Comparison of ENCODE assay signal across 22 mouse cellular contexts in genomic region chr8:50521346-50521745, GRCm38 (mm10).
DNase-seq lines count a peak whose midpoint lies in the region; ATAC-seq and TF ChIP-seq lines count a peak whose summit lies in the region.
"Had no signal": no experiment of that assay in that cellular context is flagged by ENCODE, and none has a peak within 500 bp of the region (broad histone marks: within the 10 kb centered on the region; RNA-seq: fewer than 3 reads in every experiment).

No protein-coding gene starts in this region.

- no peaks in the 10 kb centered on the region for H3K27me3 ChIP-seq in forebrain, embryonic 12.5 days
- no peaks in the 10 kb centered on the region for H3K27me3 ChIP-seq in forebrain, embryonic 15.5 days
- H3K27me3 ChIP-seq in midbrain, embryonic 14.5 days (ENCODE audit: control insufficient read depth, insufficient read depth, low read length), result no peaks in the 10 kb centered on the region
- H3K27me3 ChIP-seq in midbrain, embryonic 15.5 days (replicated peaks), result no peaks in the 10 kb centered on the region
- H3K27me3 ChIP-seq: heart, embryonic 12.5 days; heart, embryonic 15.5 days; hindbrain, embryonic 13.5 days; intestine, embryonic 15.5 days had no signal

- H3K27ac ChIP-seq in forebrain, embryonic 12.5 days, result no peak overlapping the region
- H3K27ac ChIP-seq in forebrain, embryonic 15.5 days (replicated peaks), result no peak overlapping the region
- H3K27ac ChIP-seq in midbrain, embryonic 14.5 days (replicated peaks; ENCODE audit: low read depth, low read length), result no peak overlapping the region
- H3K27ac ChIP-seq in midbrain, embryonic 15.5 days, result no peak overlapping the region
- H3K27ac ChIP-seq: heart, embryonic 15.5 days; hindbrain, embryonic 10.5 days; hindbrain, embryonic 13.5 days; intestine, embryonic 15.5 days had no signal

- no peak for TF ChIP-seq POLR2A in brain, embryonic 14.5 days (IDR thresholded peaks at IDR 0.05; ENCODE audit: borderline replicate concordance, extremely low read depth, insufficient read depth, insufficient read length, poor library complexity, severe bottlenecking)

- no peak for TF ChIP-seq CTCF in brain, embryonic 14.5 days (IDR thresholded peaks at IDR 0.05; ENCODE audit: borderline replicate concordance, extremely low read depth, insufficient read depth, insufficient read length)

- H3K4me2 ChIP-seq in forebrain, embryonic 12.5 days, result no peak overlapping the region
- no peak overlapping the region for H3K4me2 ChIP-seq in forebrain, embryonic 15.5 days (replicated peaks)
- H3K4me2 ChIP-seq in midbrain, embryonic 14.5 days (ENCODE audit: low read length), result no peak overlapping the region
- H3K4me2 ChIP-seq in midbrain, embryonic 15.5 days, result no peak overlapping the region
- H3K4me2 ChIP-seq: heart, embryonic 12.5 days; heart, embryonic 15.5 days; hindbrain, embryonic 13.5 days; intestine, embryonic 15.5 days had no signal

- peak; percentile 26 for DNase-seq in midbrain, embryonic 14.5 days
- peak; percentile 11 for DNase-seq in brain, adult 2 months (ENCODE audit: low read depth, low spot score)
- peak; percentile 57 for DNase-seq in brain, embryonic 14.5 days (ENCODE audit: low read depth)
- DNase-seq: adrenal gland, adult 2 months; adrenal gland, postnatal 14 days; cerebellum, adult 18-20 months; cerebellum, adult 9-11 months; cerebellum, postnatal 25 days; gastrocnemius, postnatal 25 days; heart, adult 18-20 months; heart, postnatal 10 days; heart, postnatal 36 days; kidney, adult 11 months had no signal

- 0 out of 2 replicates have a peak, but pooled peaks have one; percentile 33 for ATAC-seq in forebrain, embryonic 12.5 days (ENCODE audit: low FRiP score)
- no peak; the same call in 1 of the 2 replicates for ATAC-seq in forebrain, embryonic 15.5 days (replicated peaks)
- ATAC-seq in midbrain, embryonic 14.5 days (ENCODE audit: low FRiP score, low TSS enrichment), result no peak
- no peak; the same call in 1 of the 2 replicates for ATAC-seq in midbrain, embryonic 15.5 days (replicated peaks)
- ATAC-seq: CD4-positive, CD25-positive, alpha-beta regulatory T cell, adult 4 months; intestine, embryonic 15.5 days had no signal

- H3K9ac ChIP-seq in forebrain, embryonic 12.5 days, result no peak overlapping the region
- no peak overlapping the region for H3K9ac ChIP-seq in forebrain, embryonic 15.5 days (replicated peaks)
- H3K9ac ChIP-seq in midbrain, embryonic 14.5 days (replicated peaks; ENCODE audit: low read length), result no peak overlapping the region
- H3K9ac ChIP-seq in midbrain, embryonic 15.5 days, result no peak overlapping the region
- H3K9ac ChIP-seq: heart, embryonic 12.5 days; heart, embryonic 15.5 days; hindbrain, embryonic 13.5 days; intestine, embryonic 15.5 days had no signal

- WGBS in forebrain, embryonic 12.5 days, result 68% methylated on average over 5 of the region's 5 CpGs
- WGBS in forebrain, embryonic 15.5 days, result 66% methylated on average over 5 of the region's 5 CpGs
- 51% methylated on average over 5 of the region's 5 CpGs for WGBS in midbrain, embryonic 14.5 days
- WGBS in midbrain, embryonic 15.5 days, result 46% methylated on average over 5 of the region's 5 CpGs

- no peaks in the 10 kb centered on the region for H3K36me3 ChIP-seq in forebrain, embryonic 12.5 days (replicated peaks)
- H3K36me3 ChIP-seq in forebrain, embryonic 15.5 days, result no peaks in the 10 kb centered on the region
- no peaks in the 10 kb centered on the region for H3K36me3 ChIP-seq in midbrain, embryonic 14.5 days (ENCODE audit: control insufficient read depth, insufficient read depth, low read length)
- H3K36me3 ChIP-seq in midbrain, embryonic 15.5 days (replicated peaks), result no peaks in the 10 kb centered on the region
- H3K36me3 ChIP-seq: heart, embryonic 12.5 days; heart, embryonic 15.5 days; hindbrain, embryonic 10.5 days; hindbrain, embryonic 13.5 days; intestine, embryonic 15.5 days had no signal

- H3K4me3 ChIP-seq in forebrain, embryonic 12.5 days (replicated peaks), result no peak overlapping the region
- H3K4me3 ChIP-seq in forebrain, embryonic 15.5 days, result no peak overlapping the region
- H3K4me3 ChIP-seq in midbrain, embryonic 14.5 days (replicated peaks; ENCODE audit: low read depth, low read length), result no peak overlapping the region
- H3K4me3 ChIP-seq in midbrain, embryonic 15.5 days, result no peak overlapping the region
- H3K4me3 ChIP-seq: heart, embryonic 12.5 days; heart, embryonic 15.5 days; hindbrain, embryonic 10.5 days; hindbrain, embryonic 13.5 days; intestine, embryonic 15.5 days had no signal

- H3K4me1 ChIP-seq in forebrain, embryonic 12.5 days, result no peaks in the 10 kb centered on the region
- H3K4me1 ChIP-seq in forebrain, embryonic 15.5 days, result no peaks in the 10 kb centered on the region
- 0 out of 2 replicates have a peak, but pooled peaks cover 3% of the 10 kb centered on the region for H3K4me1 ChIP-seq in midbrain, embryonic 14.5 days (ENCODE audit: control insufficient read depth, insufficient read depth, low read length)
- H3K4me1 ChIP-seq in midbrain, embryonic 15.5 days, result no peaks in the 10 kb centered on the region
- H3K4me1 ChIP-seq: heart, embryonic 12.5 days; heart, embryonic 15.5 days; intestine, embryonic 15.5 days had no signal

- H3K9me3 ChIP-seq in forebrain, embryonic 12.5 days, result no peaks in the 10 kb centered on the region
- H3K9me3 ChIP-seq in forebrain, embryonic 15.5 days, result no peaks in the 10 kb centered on the region
- H3K9me3 ChIP-seq in midbrain, embryonic 14.5 days (ENCODE audit: control insufficient read depth, low read length), result no peaks in the 10 kb centered on the region
- no peaks in the 10 kb centered on the region for H3K9me3 ChIP-seq in midbrain, embryonic 15.5 days
- H3K9me3 ChIP-seq: heart, embryonic 12.5 days; heart, embryonic 15.5 days; hindbrain, embryonic 10.5 days; hindbrain, embryonic 13.5 days; intestine, embryonic 15.5 days had no signal
